Comparison of ENCODE assay signal across 19 mouse cellular contexts in the genomic region with DNA sequence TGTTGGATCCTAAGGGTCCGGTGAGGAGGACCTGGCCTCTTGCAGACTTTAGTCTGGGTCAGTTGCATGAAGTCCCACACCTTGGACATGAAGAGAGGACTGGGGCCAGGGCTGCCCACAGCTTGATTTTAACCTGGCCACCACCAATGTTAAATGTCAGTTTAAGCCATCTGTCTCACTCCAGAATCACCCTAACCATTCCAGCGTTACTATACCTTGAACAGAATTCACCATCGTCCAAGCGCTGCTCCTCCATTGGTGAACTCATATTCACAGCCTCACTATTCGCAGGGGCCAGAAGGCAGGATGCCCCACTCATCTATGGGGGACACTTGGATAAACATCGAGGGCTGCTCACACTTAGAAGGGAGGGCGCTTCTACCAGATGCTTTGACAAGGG. TPM values are rescaled to one million over a fixed set of nuclear protein-coding genes. Genes with fewer than 3 reads are reported as not detected.
A peak's percentile ranks its signal among the peaks of the same experiment; 100 is the strongest.
DNase-seq lines count a peak whose midpoint lies in the region; ATAC-seq lines count a peak whose summit lies in the region.
"Had no signal": no experiment of that assay in that cellular context is flagged by ENCODE, and none has a peak within 500 bp of the region (broad histone marks: within the 10 kb centered on the region; RNA-seq: fewer than 3 reads in every experiment).

No protein-coding gene starts in this region.

- H3K4me1 ChIP-seq in midbrain, embryonic 11.5 days (ENCODE audit: control insufficient read depth, insufficient read depth, low read length) = no peaks in the 10 kb centered on the region
- H3K4me1 ChIP-seq in midbrain, embryonic 16.5 days (ENCODE audit: control insufficient read depth, insufficient read depth, low read length) = no peaks in the 10 kb centered on the region

- H3K27ac ChIP-seq in midbrain, embryonic 11.5 days (ENCODE audit: low read depth, low read length) = no peak overlapping the region
- no peak overlapping the region for H3K27ac ChIP-seq in midbrain, embryonic 16.5 days (ENCODE audit: low read length)

- no peak overlapping the region for H3K4me2 ChIP-seq in midbrain, embryonic 11.5 days
- no peak overlapping the region for H3K4me2 ChIP-seq in midbrain, embryonic 16.5 days (ENCODE audit: low read length)

- WGBS in midbrain, embryonic 11.5 days = 96% methylated on average over 7 of the region's 7 CpGs
- WGBS in midbrain, embryonic 16.5 days = 94% methylated on average over 7 of the region's 7 CpGs

- DNase-seq in heart, adult 11 months = peak; percentile 63
- DNase-seq in heart, adult 18-20 months = no peak
- peak; percentile 56 for DNase-seq in midbrain, embryonic 11.5 days (ENCODE audit: low spot score, missing footprints)
- DNase-seq: adrenal gland, adult 2 months; adrenal gland, adult 8-10 months; adrenal gland, postnatal 10 days; adrenal gland, postnatal 14 days; adrenal gland, postnatal 25 days; adrenal gland, postnatal 36 days; B cell, adult 2 months; cerebellum, adult 11 months; cerebellum, adult 11-12 months; cerebellum, adult 18-20 months had no signal

- H3K4me3 ChIP-seq in midbrain, embryonic 11.5 days (ENCODE audit: low read depth, low read length) = no peak overlapping the region
- no peak overlapping the region for H3K4me3 ChIP-seq in midbrain, embryonic 16.5 days (ENCODE audit: low read depth, low read length)

- no peaks in the 10 kb centered on the region for H3K27me3 ChIP-seq in midbrain, embryonic 11.5 days (ENCODE audit: control insufficient read depth, insufficient read depth, low read length)
- no peaks in the 10 kb centered on the region for H3K27me3 ChIP-seq in midbrain, embryonic 16.5 days (ENCODE audit: control insufficient read depth, insufficient read depth, low read depth, low read length)
- H3K27me3 ChIP-seq: CH12.LX, Patski had no signal

- H3K9me3 ChIP-seq in midbrain, embryonic 11.5 days (ENCODE audit: control insufficient read depth, low read length) = peaks cover 3% of the 10 kb centered on the region; the same call in 1 of the 2 replicates
- no peaks in the 10 kb centered on the region; the same call in 1 of the 2 replicates for H3K9me3 ChIP-seq in midbrain, embryonic 16.5 days (replicated peaks; ENCODE audit: control insufficient read depth, low read length, poor library complexity, severe bottlenecking)

- H3K36me3 ChIP-seq in midbrain, embryonic 11.5 days (ENCODE audit: control insufficient read depth, insufficient read depth, low read length) = no peaks in the 10 kb centered on the region
- H3K36me3 ChIP-seq in midbrain, embryonic 16.5 days (ENCODE audit: control insufficient read depth, insufficient read depth, low read length) = no peaks in the 10 kb centered on the region
- H3K36me3 ChIP-seq: G1E had no signal

- ATAC-seq in midbrain, embryonic 11.5 days (ENCODE audit: low FRiP score) = no peak
- no peak for ATAC-seq in midbrain, embryonic 16.5 days
- ATAC-seq: activated CD4-positive, CD25-positive, alpha-beta regulatory T cell, adult 4 months; CD4-positive, CD25-positive, alpha-beta regulatory T cell, adult 4 months; Patski had no signal

- H3K9ac ChIP-seq in midbrain, embryonic 11.5 days (ENCODE audit: low read length) = no peak overlapping the region
- no peak overlapping the region for H3K9ac ChIP-seq in midbrain, embryonic 16.5 days (ENCODE audit: low read depth, low read length)

RNA-seq across cellular contexts. Expression of a gene that starts 22.1 kb away (rescaled TPM):
- 10 to 100 TPM; 59.5 to 68.0 TPM for total RNA-seq in heart, adult 18-20 months (2021)
- polyA plus RNA-seq in midbrain, embryonic 11.5 days (2014; fragmentation: Nextera tagmentation; extraction: Ambion mirVana) = 9.9 and 11.8 TPM in 2 replicates
- 7.0 and 7.1 TPM in 2 replicates for polyA plus RNA-seq in midbrain, embryonic 16.5 days (2015; fragmentation: Nextera tagmentation; extraction: Ambion mirVana)

RNA-seq across cellular contexts. Expression of a gene that starts 38.2 kb away (rescaled TPM):
- total RNA-seq in heart, adult 18-20 months (2021) = 10 to 100 TPM; 14.7 to 15.0 TPM
- polyA plus RNA-seq in midbrain, embryonic 11.5 days (2014; fragmentation: Nextera tagmentation; extraction: Ambion mirVana) = 10.4 and 12.1 TPM in 2 replicates
- 4.4 and 5.3 TPM in 2 replicates for polyA plus RNA-seq in midbrain, embryonic 16.5 days (2015; fragmentation: Nextera tagmentation; extraction: Ambion mirVana)

Comparison
In these comparisons a context has a peak if more than half of its experiments do, and no peak if none do; other contexts are left out.
1. DNase-seq: peak in heart, adult 11 months (single experiment) and midbrain, embryonic 11.5 days (single experiment); none in heart, adult 18-20 months (0 of 2).